Mouse (Mus musculus): ENCODE measurements at regions not wholly inside any gene's neighbourhood (a gene's known extent, or its start where the extent isn't known, plus 50 kb on each side); places are given as distances from the start of the nearest gene placed in this dataset.

GRCm38 (mm10) chr9:79527331-79527730 lies 191.3 kb downstream of the Col12a1 start:
- Histone ChIP-seq H3K27me3 (no peaks in the 10 kb centered on the region), H3K4me1 (no peaks in the 10 kb centered on the region), H3K4me2 (replicated peaks) (no peak overlapping the region), H3K9me3 (replicated peaks) (no peaks in the 10 kb centered on the region), H3K36me3 (no peaks in the 10 kb centered on the region), H3K27ac (replicated peaks) (no peak overlapping the region), H3K9ac (no peak overlapping the region), H3K4me3 (replicated peaks) (no peak overlapping the region)
- WGBS: 59% methylated on average over 3 of the region's 3 CpGs
- no peak for ATAC-seq (ENCODE audit: insufficient number of reproducible peaks, low FRiP score, low TSS enrichment, low read depth)
